Mouse (Mus musculus): ENCODE data around the gene Epp13.

DNA sequence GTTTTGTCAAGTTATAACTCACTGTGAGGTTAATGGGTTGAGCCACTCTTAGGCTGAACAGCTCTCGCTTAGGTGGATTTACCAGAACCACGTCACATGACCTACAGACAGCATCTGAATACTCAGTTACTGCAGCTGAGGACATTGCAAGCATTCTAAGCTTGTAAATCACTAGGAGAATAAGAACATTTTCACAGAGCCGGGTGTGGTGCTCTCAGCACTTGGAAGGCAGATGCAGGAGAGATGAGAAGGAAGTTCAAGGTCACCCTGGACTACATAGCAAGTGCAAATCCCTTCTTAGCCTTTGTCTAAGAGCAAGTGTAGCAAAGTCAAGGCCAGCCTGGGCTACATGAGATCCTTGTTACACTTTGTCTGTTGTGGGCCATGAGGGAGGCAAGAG is 48.3 kb upstream of the Epp13 start:
- TF ChIP-seq CTCF (IDR thresholded peaks at IDR 0.05; ENCODE audit: borderline replicate concordance, extremely low read depth, insufficient read depth, insufficient read length) (no peak), POLR2A (IDR thresholded peaks at IDR 0.05; ENCODE audit: borderline replicate concordance, extremely low read depth, insufficient read depth, insufficient read length, poor library complexity, severe bottlenecking) (no peak)

All from brain, embryonic 14.5 days (tissue).